Mouse (Mus musculus): Measurements from ENCODE around the gene Cyp4f16. TPM values are rescaled to one million over a fixed set of nuclear protein-coding genes. Genes with fewer than 3 reads are reported as not detected.

The Cyp4f16 gene
- polyA plus RNA-seq, 1 experiment = 10.1 TPM

GRCm38 (mm10) chr17:32577496-32578186 lies 41.3 kb downstream of the Cyp4f16 start:
- Histone ChIP-seq H3K4me3 (replicated peaks; ENCODE audit: control insufficient read depth, low read depth, low read length) (no peak overlapping the region), H3K27ac (ENCODE audit: control insufficient read depth, insufficient read depth, low read depth, low read length, poor library complexity) (no peak overlapping the region), H3K4me1 (ENCODE audit: control insufficient read depth, insufficient read depth, low read length) (no peaks in the 10 kb centered on the region; the same call in 1 of the 2 replicates)
- TF ChIP-seq POLR2A (IDR thresholded peaks at IDR 0.05; ENCODE audit: borderline replicate concordance, control insufficient read depth, low read depth, low read length) = no peak
- TF ChIP-seq CTCF (IDR thresholded peaks at IDR 0.05; ENCODE audit: control insufficient read depth, insufficient read depth, low read length) = no peak
- WGBS = 59% methylated on average over 7 of the region's 7 CpGs

- WGBS = 83% methylated on average over 18 of the region's 18 CpGs
These were observed 60.1 kb downstream of the Cyp4f16 start for GRCm38 (mm10) chr17:32596494-32596893.

More at GRCm38 (mm10) chr17:32596494-32596893, 60.1 kb downstream of the Cyp4f16 start:
- Histone ChIP-seq H3K4me3 (replicated peaks; ENCODE audit: control insufficient read depth, low read depth, low read length) (no peak overlapping the region), H3K4me1 (ENCODE audit: control insufficient read depth, insufficient read depth, low read length) (no peaks in the 10 kb centered on the region), H3K27ac (ENCODE audit: control insufficient read depth, insufficient read depth, low read depth, low read length, poor library complexity) (no peak overlapping the region)
- TF ChIP-seq POLR2A (IDR thresholded peaks at IDR 0.05; ENCODE audit: borderline replicate concordance, control insufficient read depth, low read depth, low read length) (no peak), CTCF (IDR thresholded peaks at IDR 0.05; ENCODE audit: control insufficient read depth, insufficient read depth, low read length) (no peak)

Other genes starting within 250 kb of the Cyp4f16 start
- 76.5 and 113 TPM in 2 replicates for gene Akap8, start 215.3 kb upstream of the Cyp4f16 start, polyA plus RNA-seq (2011; ENCODE audit: insufficient read depth, insufficient read length, low replicate concordance, missing spikeins)
- 141 and 225 TPM in 2 replicates for gene Akap8l, start 186.0 kb upstream of the Cyp4f16 start, polyA plus RNA-seq (2011; ENCODE audit: insufficient read depth, insufficient read length, low replicate concordance, missing spikeins)
- gene Wiz, start 147.1 kb upstream of the Cyp4f16 start, polyA plus RNA-seq (2011; ENCODE audit: insufficient read depth, insufficient read length, low replicate concordance, missing spikeins) = 11.8 and 15.5 TPM in 2 replicates
- gene Rasal3, start 133.0 kb upstream of the Cyp4f16 start, polyA plus RNA-seq (2011; ENCODE audit: insufficient read depth, insufficient read length, low replicate concordance, missing spikeins) = 20.7 and 58.8 TPM in 2 replicates
- gene Pglyrp2, start 112.4 kb upstream of the Cyp4f16 start, polyA plus RNA-seq (2011; ENCODE audit: insufficient read depth, insufficient read length, low replicate concordance, missing spikeins) = 0.95 and 3.4 TPM in 2 replicates
- gene Cyp4f39, start 83.8 kb upstream of the Cyp4f16 start, polyA plus RNA-seq (2011; ENCODE audit: insufficient read depth, insufficient read length, low replicate concordance, missing spikeins) = 0.88 and 0.95 TPM in 2 replicates
- 2.1 and 3.3 TPM in 2 replicates for gene Cyp4f17, start 30.5 kb upstream of the Cyp4f16 start, polyA plus RNA-seq (2011; ENCODE audit: insufficient read depth, insufficient read length, low replicate concordance, missing spikeins)
- gene Cyp4f37, start 84.8 kb downstream of the Cyp4f16 start, polyA plus RNA-seq (2011; ENCODE audit: insufficient read depth, insufficient read length, low replicate concordance, missing spikeins) = not detected in 2 replicates
- gene Cyp4f40, start 122.3 kb downstream of the Cyp4f16 start, polyA plus RNA-seq (2011; ENCODE audit: insufficient read depth, insufficient read length, low replicate concordance, missing spikeins) = not detected in 2 replicates
- 0.97 TPM in 1 of 2 replicates, not detected in the other for gene Cyp4f15, start 149.1 kb downstream of the Cyp4f16 start, polyA plus RNA-seq (2011; ENCODE audit: insufficient read depth, insufficient read length, low replicate concordance, missing spikeins)